Mouse (Mus musculus): Measurements from ENCODE around the gene Il5ra.

GRCm38 (mm10) chr6:106761486-106761885, 12.6 kb upstream of the Il5ra start:
- no peak for TF ChIP-seq CTCF (IDR thresholded peaks at IDR 0.05; ENCODE audit: insufficient read depth, low read depth, low read length)
- TF ChIP-seq POLR2A (IDR thresholded peaks at IDR 0.05; ENCODE audit: insufficient read depth, low read depth, low read length), result no peak

Measured in olfactory bulb, adult 2 months (tissue).